Mouse (Mus musculus) kidney, adult 2 months (tissue): Measurements from ENCODE around the gene Abl1. TPM values are rescaled to one million over a fixed set of nuclear protein-coding genes. Genes with fewer than 3 reads are reported as not detected.
A peak's percentile ranks its signal among the peaks of the same experiment; 100 is the strongest.

ENCODE experiments used
- DNase-seq: peaks from one replicate; pipeline ENCODE4 v3.0.0; 2021
- H3K27ac ChIP-seq: fragments of 200-500 bp; 2 replicates; pipeline ENCODE4 v1.5.1; 2012; ENCODE audit warnings: low read depth, low read length, control low read depth, inconsistent platforms; ENCODE audit not compliant: insufficient read depth
- H3K27me3 ChIP-seq: fragments of 200-500 bp; replicated peaks from 2 replicates; pipeline ENCODE4 v1.6.1; 2012; ENCODE audit warnings: mild to moderate bottlenecking, moderate library complexity, low read length, inconsistent platforms; ENCODE audit not compliant: control insufficient read depth, insufficient read depth
- H3K36me3 ChIP-seq: fragments of 200-500 bp; 2 replicates; pipeline ENCODE4 v1.6.1; 2012; ENCODE audit warnings: mild to moderate bottlenecking, moderate library complexity, low read length, inconsistent platforms; ENCODE audit not compliant: control insufficient read depth, insufficient read depth
- H3K4me1 ChIP-seq: fragments of 200-500 bp; 2 replicates; pipeline ENCODE4 v1.6.1; 2011; ENCODE audit warnings: low read length; ENCODE audit not compliant: control insufficient read depth, insufficient read depth
- H3K4me3 ChIP-seq: fragments of 200-500 bp; 2 replicates; pipeline ENCODE4 v1.5.1; 2011; ENCODE audit warnings: mild to moderate bottlenecking, low read depth, low read length, control low read depth; ENCODE audit not compliant: insufficient read depth
- CTCF ChIP-seq: fragments of 200-500 bp; conservative IDR thresholded peaks from 2 replicates; pipeline ENCODE4 v1.5.1; 2011; ENCODE audit warnings: low read depth, mild to moderate bottlenecking, control low read depth, low read length, moderate library complexity, mixed read lengths; ENCODE audit not compliant: insufficient read depth, insufficient read length
- POLR2A ChIP-seq: fragments of 200-500 bp; IDR thresholded peaks from one replicate; pipeline ENCODE4 v1.6.1; 2011; ENCODE audit warnings: low read depth, low read length, control low read depth
- WGBS: fragments of 180-500 bp; shearing (Covaris S2); methylation state at CpG from one replicate; pipeline ENCODE4 v1.1.7; 2018; 5-methylcytosine and 5-hydroxymethylcytosine counted together
- polyA plus RNA-seq: library from polyadenylated mRNA; depleted of rRNA; stranded (reverse); fragments of >200 nt; gene quantifications from 2 replicates; pipeline ENCODE4 v1.2.3, GENCODE M21; 2012

Gene Abl1
- polyA plus RNA-seq, 1 experiment, result 30.5 TPM

- peak; percentile 78 for DNase-seq
- Histone ChIP-seq H3K4me1 (peaks cover 5% of the 10 kb centered on the region; the same call in 1 of the 2 replicates), H3K36me3 (no peaks in the 10 kb centered on the region; the same call in 1 of the 2 replicates), H3K27ac (no peak overlapping the region), H3K27me3 (no peaks in the 10 kb centered on the region), H3K4me3 (no peak overlapping the region)
- TF ChIP-seq CTCF (peak; percentile 83), POLR2A (no peak)
- 15% methylated on average over 7 of the region's 7 CpGs for WGBS
Observed at GRCm38 (mm10) chr2:31787029-31787428, 98.9 kb downstream of the Abl1 start.

GRCm38 (mm10) chr2:31788227-31788626, 100.1 kb downstream of the Abl1 start:
- no peak overlapping the region for H3K4me3 ChIP-seq
- no peaks in the 10 kb centered on the region; the same call in 1 of the 2 replicates for H3K36me3 ChIP-seq
- WGBS, result 74% methylated on average over 3 of the region's 3 CpGs
- H3K27ac ChIP-seq, result no peak overlapping the region
- no peak for DNase-seq
- no peak for TF ChIP-seq CTCF
- H3K4me1 ChIP-seq, result peaks cover 2% of the 10 kb centered on the region; the same call in 1 of the 2 replicates
- H3K27me3 ChIP-seq, result no peaks in the 10 kb centered on the region

GRCm38 (mm10) chr2:31789215-31789614, 101.0 kb downstream of the Abl1 start:
- Histone ChIP-seq H3K27me3 (no peaks in the 10 kb centered on the region), H3K4me3 (no peak overlapping the region), H3K36me3 (no peaks in the 10 kb centered on the region; the same call in 1 of the 2 replicates), H3K4me1 (peaks cover 2% of the 10 kb centered on the region; the same call in 1 of the 2 replicates), H3K27ac (no peak overlapping the region)
- no peak for TF ChIP-seq POLR2A
- no peak for TF ChIP-seq CTCF
- no peak for DNase-seq
- WGBS, result 70% methylated on average over 2 of the region's 2 CpGs

GRCm38 (mm10) chr2:31790728-31791251, 102.6 kb downstream of the Abl1 start:
- Histone ChIP-seq H3K27me3 (no peaks in the 10 kb centered on the region), H3K4me1 (no peaks in the 10 kb centered on the region; the same call in 1 of the 2 replicates), H3K36me3 (no peaks in the 10 kb centered on the region), H3K4me3 (no peak overlapping the region), H3K27ac (peak overlapping the region; percentile 13; the same call in 1 of the 2 replicates)
- 51% methylated on average over 13 of the region's 13 CpGs for WGBS
- TF ChIP-seq POLR2A (no peak), CTCF (no peak)
- DNase-seq, result peak; percentile 67

GRCm38 (mm10) chr2:31791260-31791659, 103.1 kb downstream of the Abl1 start:
- Histone ChIP-seq H3K4me3 (no peak overlapping the region), H3K4me1 (no peaks in the 10 kb centered on the region; the same call in 1 of the 2 replicates), H3K27me3 (no peaks in the 10 kb centered on the region), H3K27ac (0 out of 2 replicates have a peak overlapping the region, but pooled peaks have one; percentile 13), H3K36me3 (no peaks in the 10 kb centered on the region)
- DNase-seq, result peak; percentile 46
- WGBS, result 67% methylated on average over 8 of the region's 8 CpGs
- TF ChIP-seq CTCF (no peak), POLR2A (no peak)

GRCm38 (mm10) chr2:31792611-31793010, 104.4 kb downstream of the Abl1 start:
- Histone ChIP-seq H3K4me3 (no peak overlapping the region), H3K27me3 (no peaks in the 10 kb centered on the region), H3K27ac (no peak overlapping the region), H3K4me1 (no peaks in the 10 kb centered on the region; the same call in 1 of the 2 replicates), H3K36me3 (no peaks in the 10 kb centered on the region)
- WGBS, result 83% methylated on average over 6 of the region's 6 CpGs
- no peak for DNase-seq
- TF ChIP-seq CTCF (no peak), POLR2A (no peak)

GRCm38 (mm10) chr2:31796943-31797342, 108.8 kb downstream of the Abl1 start:
- Histone ChIP-seq H3K4me1 (no peaks in the 10 kb centered on the region), H3K27me3 (no peaks in the 10 kb centered on the region), H3K36me3 (no peaks in the 10 kb centered on the region; the same call in none of the 2 replicates), H3K4me3 (no peak overlapping the region), H3K27ac (no peak overlapping the region)
- WGBS, result 91% methylated on average over 3 of the region's 3 CpGs
- DNase-seq, result no peak
- TF ChIP-seq POLR2A (no peak), CTCF (no peak)
